Mouse (Mus musculus) heart, embryonic 12.5 days (tissue): Measurements from ENCODE around the gene Stac2. TPM values are rescaled to one million over a fixed set of nuclear protein-coding genes. Genes with fewer than 3 reads are reported as not detected.
A peak's percentile ranks its signal among the peaks of the same experiment; 100 is the strongest.

Experiments
- ATAC-seq: fragments of 200-750 bp; cut with Nextera tagmentation; 2 replicates; pipeline ENCODE4 v1.8.0; 2017; ENCODE audit warnings: moderate TSS enrichment, moderate library complexity; ENCODE audit not compliant: insufficient number of reproducible peaks, low FRiP score
- H3K27ac ChIP-seq: fragments of 300-500 bp; sonication (generic); 2 replicates; pipeline ENCODE4 v1.5.1; 2016; ENCODE audit warnings: mild to moderate bottlenecking, moderate library complexity; ENCODE audit not compliant: poor library complexity, severe bottlenecking
- H3K27me3 ChIP-seq: fragments of 300-500 bp; sonication (generic); replicated peaks from 2 replicates; pipeline ENCODE4 v1.6.1; 2016; ENCODE audit warnings: mild to moderate bottlenecking, moderate library complexity
- H3K36me3 ChIP-seq: fragments of 300-500 bp; sonication (generic); 2 replicates; pipeline ENCODE4 v1.6.1; 2016; ENCODE audit warnings: mild to moderate bottlenecking, moderate library complexity
- H3K4me1 ChIP-seq: fragments of 300-500 bp; sonication (generic); replicated peaks from 2 replicates; pipeline ENCODE4 v1.6.1; 2016; ENCODE audit warnings: mild to moderate bottlenecking
- H3K4me2 ChIP-seq: fragments of 300-500 bp; sonication (generic); 2 replicates; pipeline ENCODE4 v1.6.1; 2016; ENCODE audit warnings: mild to moderate bottlenecking, moderate library complexity
- H3K4me3 ChIP-seq: fragments of 300-500 bp; sonication (generic); 2 replicates; pipeline ENCODE4 v1.5.1; 2016; ENCODE audit warnings: mild to moderate bottlenecking
- H3K9ac ChIP-seq: fragments of 300-500 bp; sonication (generic); 2 replicates; pipeline ENCODE4 v1.6.1; 2016; ENCODE audit warnings: mild to moderate bottlenecking, moderate library complexity
- H3K9me3 ChIP-seq: fragments of 300-500 bp; sonication (generic); replicated peaks from 2 replicates; pipeline ENCODE4 v1.6.1; 2016; ENCODE audit warnings: mild to moderate bottlenecking, moderate library complexity
- WGBS: fragments of 180-500 bp; shearing (Covaris S2); methylation state at CpG from one replicate; pipeline ENCODE4 v1.1.7; 2016; 5-methylcytosine and 5-hydroxymethylcytosine counted together
- polyA plus RNA-seq: library from polyadenylated mRNA; unstranded; fragments of >200 nt; fragmentation: Nextera tagmentation; extraction: Ambion mirVana; gene quantifications from 2 replicates; pipeline ENCODE4 v1.2.1, GENCODE M21; 2016

The Stac2 gene
- 0.47 and 0.63 TPM in 2 replicates for polyA plus RNA-seq

DNA sequence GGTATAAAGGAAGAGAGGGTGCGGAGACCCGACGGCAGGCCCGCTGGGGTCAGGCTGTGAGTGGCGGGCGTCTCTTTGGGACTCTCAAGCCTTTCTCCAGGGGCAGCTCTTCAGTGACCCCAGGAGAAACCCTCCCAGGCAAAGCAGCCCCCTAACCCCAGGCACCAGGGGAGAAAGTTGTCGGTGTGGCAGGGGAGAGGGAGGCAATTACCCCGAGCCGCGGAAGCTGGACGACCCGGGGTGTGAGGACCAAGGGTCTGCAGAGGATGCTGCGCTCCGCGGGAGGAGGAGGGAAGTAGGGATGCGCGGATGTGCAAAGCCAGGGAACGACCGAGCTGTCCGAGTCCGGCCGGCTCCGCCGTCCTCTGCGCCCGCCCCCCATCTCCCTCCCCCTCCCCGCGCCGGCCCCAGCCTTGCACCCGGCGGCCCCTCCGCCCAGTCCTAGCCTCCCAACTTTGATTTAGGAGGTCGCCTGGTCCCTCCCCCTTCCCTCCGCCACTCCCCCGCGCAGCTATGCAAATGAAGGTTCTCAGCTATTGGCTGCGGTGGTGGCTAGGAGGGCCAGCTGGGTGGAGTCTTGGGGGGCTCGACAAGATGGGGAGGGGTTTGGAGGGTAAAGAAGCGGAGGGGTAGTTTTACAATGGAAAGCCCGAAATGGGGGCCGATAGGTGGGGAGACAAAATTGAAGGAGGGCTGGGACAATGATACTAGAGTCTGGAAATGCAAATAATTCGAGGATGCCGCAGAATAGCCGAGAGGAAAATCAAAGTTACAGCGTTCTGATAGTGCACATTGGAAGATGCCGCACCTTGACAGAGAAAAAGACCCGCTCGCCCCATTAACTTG, at the start of gene Stac2:
Stac2 (minus strand) TSS at position 474 of the 846 bp plus-strand sequence.
- Histone ChIP-seq H3K36me3 (no peaks in the 10 kb centered on the region), H3K27ac (no peak within 1 kb of the TSS), H3K27me3 (peaks cover 70% of the 10 kb centered on the region), H3K4me1 (peaks cover 35% of the 10 kb centered on the region), H3K9ac (peak within 1 kb of the TSS; percentile 68), H3K4me2 (peak within 1 kb of the TSS; percentile 83), H3K9me3 (no peaks in the 10 kb centered on the region), H3K4me3 (peak within 1 kb of the TSS; percentile 53)
- ATAC-seq: peak; percentile 71
- 3% methylated on average over 43 of the region's 48 CpGs for WGBS

DNA sequence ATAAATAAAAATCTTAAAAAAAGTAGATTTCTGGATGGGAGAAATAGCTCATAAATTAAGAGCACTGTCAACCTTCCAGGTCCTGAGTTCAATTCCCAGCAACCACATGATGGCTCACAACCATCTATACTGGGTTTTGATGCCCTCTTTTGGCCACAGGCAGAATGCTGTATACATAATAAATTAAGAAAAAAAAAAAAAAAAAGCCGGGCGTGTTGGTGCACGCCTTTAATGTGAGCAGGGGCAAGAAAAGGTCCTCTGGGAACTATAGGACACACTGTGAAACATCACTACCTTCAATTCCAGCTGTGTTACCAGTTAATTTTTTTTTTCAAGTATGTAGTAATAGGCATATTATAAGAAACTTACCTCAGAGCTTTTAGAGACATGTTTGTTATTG, 48.1 kb upstream of the Stac2 start:
- no peak overlapping the region for H3K9ac ChIP-seq
- no peaks in the 10 kb centered on the region for H3K4me1 ChIP-seq
- no peaks in the 10 kb centered on the region for H3K9me3 ChIP-seq
- H3K27ac ChIP-seq: no peak overlapping the region
- no peak overlapping the region for H3K4me3 ChIP-seq
- no peak for ATAC-seq
- H3K4me2 ChIP-seq: no peak overlapping the region
- 98% methylated on average over 3 of the region's 3 CpGs for WGBS
- peaks cover 85% of the 10 kb centered on the region for H3K36me3 ChIP-seq
- H3K27me3 ChIP-seq: no peaks in the 10 kb centered on the region

DNA sequence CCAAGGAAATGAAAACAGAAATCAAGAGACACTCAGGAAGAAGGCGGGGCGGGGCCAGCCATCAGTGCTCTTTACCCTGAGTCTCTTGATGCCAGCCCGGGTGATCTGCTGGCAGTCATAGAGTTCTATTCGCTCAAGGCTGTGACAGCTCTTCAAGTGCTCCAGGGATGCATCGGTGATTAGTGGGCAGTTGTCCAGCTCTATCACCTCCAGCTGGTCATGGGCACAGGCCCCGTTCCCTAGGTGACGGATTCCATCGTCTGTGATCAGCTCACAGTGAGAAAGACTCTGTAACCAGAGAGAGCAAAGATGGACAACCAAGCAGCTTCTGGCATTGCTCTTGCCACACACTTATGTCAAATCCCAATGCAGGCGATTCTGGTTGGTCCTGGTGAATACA, 37.3 kb upstream of the Stac2 start:
- WGBS: 72% methylated on average over 9 of the region's 9 CpGs
- Histone ChIP-seq H3K9me3 (no peaks in the 10 kb centered on the region), H3K27ac (no peak overlapping the region), H3K4me3 (no peak overlapping the region), H3K27me3 (no peaks in the 10 kb centered on the region), H3K4me2 (no peak overlapping the region), H3K36me3 (peaks cover 55% of the 10 kb centered on the region), H3K9ac (no peak overlapping the region), H3K4me1 (peaks cover 15% of the 10 kb centered on the region)
- no peak for ATAC-seq

DNA sequence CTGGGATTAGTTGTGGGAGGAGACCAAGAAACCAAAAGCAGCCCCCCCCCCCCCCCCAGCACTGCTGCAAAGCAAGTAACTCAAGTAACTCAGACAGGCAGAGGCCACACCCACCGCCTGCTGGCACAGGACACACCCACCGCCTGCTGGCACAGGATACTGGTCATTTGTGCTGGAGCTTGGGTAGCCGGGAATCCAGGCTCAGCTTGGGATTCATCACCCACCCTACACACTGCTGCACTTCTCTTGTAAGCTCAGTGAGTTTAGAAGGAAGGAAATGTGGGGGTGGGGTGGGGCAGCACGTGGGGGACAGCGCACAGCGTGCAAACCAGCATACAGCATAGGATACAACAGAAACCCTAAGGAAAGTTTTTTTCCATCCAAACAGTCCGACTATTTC, 35.0 kb upstream of the Stac2 start:
- H3K9ac ChIP-seq: no peak overlapping the region
- H3K27ac ChIP-seq: peak overlapping the region; percentile 59
- H3K4me3 ChIP-seq: no peak overlapping the region
- peak; percentile 73 for ATAC-seq
- peaks cover 50% of the 10 kb centered on the region for H3K36me3 ChIP-seq
- peaks cover 15% of the 10 kb centered on the region for H3K4me1 ChIP-seq
- H3K4me2 ChIP-seq: peak overlapping the region; percentile 19
- WGBS: 33% methylated on average over 7 of the region's 7 CpGs
- no peaks in the 10 kb centered on the region for H3K27me3 ChIP-seq
- H3K9me3 ChIP-seq: no peaks in the 10 kb centered on the region

DNA sequence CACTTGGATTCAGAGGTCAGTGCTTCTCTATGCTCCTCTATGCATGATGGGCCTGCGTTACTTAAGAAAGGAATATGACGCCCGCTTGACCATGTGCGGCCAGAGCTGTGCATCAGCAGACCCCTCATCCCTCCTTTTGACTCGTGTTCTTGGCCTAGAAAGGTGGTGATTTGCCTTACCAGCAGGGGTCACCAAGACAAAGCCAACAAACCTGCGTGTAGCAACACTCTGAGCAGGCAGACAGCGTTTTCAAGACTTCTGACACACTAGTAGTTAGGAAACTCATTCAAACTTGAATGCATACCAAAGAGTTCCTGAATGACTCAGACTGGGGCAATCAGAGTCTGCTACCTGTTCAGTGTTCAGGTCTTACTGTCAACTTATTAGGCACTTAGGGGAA, 33.3 kb upstream of the Stac2 start:
- Histone ChIP-seq H3K4me1 (peaks cover 15% of the 10 kb centered on the region), H3K9me3 (no peaks in the 10 kb centered on the region), H3K27me3 (no peaks in the 10 kb centered on the region), H3K27ac (no peak overlapping the region), H3K36me3 (peaks cover 48% of the 10 kb centered on the region), H3K4me3 (no peak overlapping the region), H3K9ac (no peak overlapping the region), H3K4me2 (no peak overlapping the region)
- WGBS: 75% methylated on average over 7 of the region's 7 CpGs
- no peak for ATAC-seq

DNA sequence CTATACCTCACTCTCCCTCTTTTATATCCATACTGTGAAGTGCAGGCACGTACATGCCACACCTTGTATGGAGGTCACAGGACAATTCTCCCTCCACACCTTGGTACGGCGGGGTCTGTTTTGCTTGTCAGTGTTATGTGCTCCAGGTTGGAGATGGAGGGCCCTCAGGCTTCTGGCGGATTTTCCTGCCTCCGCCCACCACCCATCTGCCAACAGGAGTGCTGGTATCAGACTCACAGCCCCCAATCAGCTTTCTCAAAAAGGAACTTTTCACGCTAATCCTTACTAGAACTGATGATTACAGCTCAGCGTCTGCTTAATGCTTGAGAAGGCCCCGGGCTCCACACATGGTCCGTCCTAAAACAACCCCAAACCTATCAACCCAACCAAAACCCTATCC, 32.9 kb upstream of the Stac2 start:
- WGBS: 86% methylated on average over 9 of the region's 9 CpGs

DNA sequence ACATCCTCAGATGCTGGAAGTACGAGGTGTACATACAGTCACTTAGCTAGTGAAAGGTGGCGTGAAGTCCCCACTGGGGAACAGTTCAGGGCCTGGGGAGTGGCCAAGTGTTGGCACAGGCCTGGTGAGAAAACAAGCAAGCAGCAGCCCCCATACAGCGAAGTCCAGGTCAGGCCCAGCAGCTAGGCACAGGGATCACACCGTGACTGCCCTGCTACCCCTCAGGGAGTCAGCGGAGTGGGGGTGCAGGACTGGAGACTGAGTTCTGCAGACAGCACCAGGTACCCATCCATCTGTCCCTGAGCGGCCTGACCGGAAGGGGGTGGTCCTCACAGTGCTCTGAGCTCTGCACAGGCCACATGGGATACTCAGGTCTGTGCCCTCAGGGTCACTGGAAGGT, 29.5 kb upstream of the Stac2 start:
- Histone ChIP-seq H3K4me2 (no peak overlapping the region), H3K9me3 (no peaks in the 10 kb centered on the region; the same call in 1 of the 2 replicates), H3K4me1 (no peaks in the 10 kb centered on the region), H3K36me3 (peaks cover 27% of the 10 kb centered on the region; the same call in 1 of the 2 replicates), H3K4me3 (no peak overlapping the region), H3K27me3 (no peaks in the 10 kb centered on the region), H3K9ac (no peak overlapping the region), H3K27ac (no peak overlapping the region)
- ATAC-seq: no peak
- WGBS: 88% methylated on average over 7 of the region's 7 CpGs

More for the DNA sequence above, 32.9 kb upstream of the Stac2 start:
- H3K4me3 ChIP-seq: no peak overlapping the region
- peaks cover 15% of the 10 kb centered on the region for H3K4me1 ChIP-seq
- no peaks in the 10 kb centered on the region; the same call in 1 of the 2 replicates for H3K9me3 ChIP-seq
- no peak for ATAC-seq
- H3K36me3 ChIP-seq: peaks cover 46% of the 10 kb centered on the region
- no peaks in the 10 kb centered on the region for H3K27me3 ChIP-seq
- H3K9ac ChIP-seq: no peak overlapping the region
- no peak overlapping the region for H3K4me2 ChIP-seq
- H3K27ac ChIP-seq: no peak overlapping the region

DNA sequence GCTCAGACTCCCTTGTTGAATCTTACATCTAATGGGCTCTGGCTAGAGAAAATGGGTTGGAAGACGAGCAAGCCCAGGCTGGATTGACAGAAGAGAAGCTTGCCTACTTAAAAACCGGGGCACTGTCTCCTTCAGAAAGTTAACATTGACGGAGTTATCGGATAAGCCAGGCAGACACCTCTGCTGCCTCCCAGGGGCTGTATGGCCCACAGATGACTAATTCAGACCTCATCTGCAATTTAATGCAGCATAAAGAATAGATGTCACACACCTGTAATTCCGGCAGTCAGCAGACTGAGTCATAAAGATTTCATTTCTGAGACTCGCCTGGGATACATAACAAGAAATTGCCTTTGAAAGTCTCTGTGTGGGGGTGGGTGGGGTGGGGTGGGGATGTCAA, 27.2 kb upstream of the Stac2 start:
- no peak for ATAC-seq
- Histone ChIP-seq H3K4me1 (peaks cover 15% of the 10 kb centered on the region), H3K4me2 (no peak overlapping the region), H3K27ac (no peak overlapping the region), H3K4me3 (no peak overlapping the region), H3K9me3 (no peaks in the 10 kb centered on the region; the same call in 1 of the 2 replicates), H3K36me3 (peaks cover 15% of the 10 kb centered on the region; the same call in 1 of the 2 replicates), H3K27me3 (no peaks in the 10 kb centered on the region), H3K9ac (no peak overlapping the region)
- WGBS: 86% methylated on average over 6 of the region's 6 CpGs

DNA sequence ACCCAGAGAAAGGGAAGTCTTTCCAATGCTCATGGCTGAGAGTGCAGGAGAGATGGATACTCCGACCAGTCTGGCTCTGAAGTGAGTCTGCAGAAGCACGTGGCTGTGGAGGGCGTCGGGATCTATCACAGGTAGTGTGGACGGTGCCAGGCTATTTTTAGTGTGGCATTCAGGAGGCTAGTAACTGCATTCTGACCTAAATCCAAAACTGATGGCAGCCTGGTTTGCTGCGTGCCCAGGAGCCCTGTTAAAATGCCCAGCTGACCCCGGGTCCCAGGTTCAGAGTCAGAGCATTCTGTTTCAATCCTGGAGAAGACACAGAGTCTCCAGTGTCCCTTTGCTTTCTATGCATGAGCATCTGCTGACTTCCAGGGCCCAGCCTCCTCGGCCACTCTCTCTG, 23.8 kb upstream of the Stac2 start:
- ATAC-seq: no peak
- Histone ChIP-seq H3K4me2 (no peak overlapping the region), H3K4me3 (no peak overlapping the region), H3K9me3 (no peaks in the 10 kb centered on the region; the same call in 1 of the 2 replicates), H3K9ac (no peak overlapping the region), H3K27ac (no peak overlapping the region), H3K27me3 (no peaks in the 10 kb centered on the region), H3K4me1 (peaks cover 21% of the 10 kb centered on the region), H3K36me3 (peaks cover 7% of the 10 kb centered on the region; the same call in 1 of the 2 replicates)
- WGBS: 47% methylated on average over 8 of the region's 8 CpGs

DNA sequence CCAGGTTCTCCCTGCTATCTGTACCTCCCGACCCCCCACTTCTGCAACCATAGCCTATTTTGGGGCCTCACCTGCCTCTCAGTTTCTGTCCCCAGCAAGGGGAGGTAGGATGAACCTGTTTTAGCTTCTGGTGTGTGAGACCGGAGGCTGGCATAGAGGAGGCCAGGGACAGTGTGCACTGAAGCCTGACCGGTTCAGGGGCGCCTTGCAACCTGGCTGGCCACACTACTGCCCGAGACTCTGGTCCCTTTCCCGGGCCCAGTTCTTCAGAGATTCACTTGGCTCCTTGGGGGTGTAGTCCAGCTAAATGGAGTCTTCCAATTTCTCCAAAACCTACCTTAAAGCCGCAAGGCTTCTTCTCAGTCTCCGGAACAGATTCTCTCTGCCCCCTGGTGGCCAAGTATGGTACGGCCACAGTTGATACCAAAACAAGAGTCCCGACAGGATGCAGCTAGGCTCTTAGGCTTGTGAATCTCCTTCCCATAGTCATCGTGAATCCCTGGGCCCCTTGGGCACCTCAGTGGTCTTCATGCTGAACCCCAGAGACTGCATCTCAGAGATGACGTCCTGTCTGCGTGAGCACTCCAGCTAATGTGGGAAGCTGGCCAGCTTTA, 22.0 kb upstream of the Stac2 start:
- Histone ChIP-seq H3K9ac (0 out of 2 replicates have a peak overlapping the region, but pooled peaks have one; percentile 20), H3K36me3 (no peaks in the 10 kb centered on the region), H3K27ac (peak overlapping the region; percentile 42; the same call in 1 of the 2 replicates), H3K27me3 (no peaks in the 10 kb centered on the region), H3K4me3 (no peak overlapping the region), H3K9me3 (no peaks in the 10 kb centered on the region), H3K4me1 (peaks cover 21% of the 10 kb centered on the region), H3K4me2 (peak overlapping the region; percentile 50)
- 18% methylated on average over 13 of the region's 13 CpGs for WGBS
- ATAC-seq: peak; percentile 57; the same call in 1 of the 2 replicates

DNA sequence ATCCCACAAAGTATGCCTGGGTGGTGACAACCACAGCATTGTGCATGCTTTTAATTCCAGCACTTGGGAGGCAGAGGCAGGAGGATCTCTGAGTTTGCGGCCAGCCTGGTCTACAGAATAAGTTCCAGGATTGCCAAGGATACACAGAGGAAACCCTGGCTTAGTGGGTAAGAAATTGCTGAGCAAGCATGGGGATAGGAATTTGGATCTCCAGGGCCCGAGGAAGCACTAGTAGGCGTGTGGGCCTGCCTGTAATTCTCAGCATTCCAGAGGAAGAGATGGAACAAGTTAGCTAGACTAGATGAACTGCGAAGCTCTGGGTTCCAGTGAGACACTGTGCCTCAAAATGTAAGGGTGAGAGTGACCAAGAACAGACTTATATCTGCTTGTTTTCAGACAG, 20.2 kb upstream of the Stac2 start:
- no peak for ATAC-seq
- H3K9ac ChIP-seq: no peak overlapping the region

More for the DNA sequence above, 20.2 kb upstream of the Stac2 start:
- Histone ChIP-seq H3K27ac (no peak overlapping the region), H3K4me2 (no peak overlapping the region), H3K4me1 (peaks cover 21% of the 10 kb centered on the region), H3K27me3 (no peaks in the 10 kb centered on the region), H3K36me3 (no peaks in the 10 kb centered on the region), H3K4me3 (no peak overlapping the region), H3K9me3 (no peaks in the 10 kb centered on the region)
- 75% methylated on average over 4 of the region's 4 CpGs for WGBS
